Mouse (Mus musculus) thymus, adult 2 months (tissue): ENCODE data around the gene Trappc2l. TPM values are rescaled to one million over a fixed set of nuclear protein-coding genes. Genes with fewer than 3 reads are reported as not detected.

ENCODE experiments used
- DNase-seq: peaks from one replicate; pipeline ENCODE4 v3.0.0; 2021
- H3K27ac ChIP-seq: fragments of 200-500 bp; 2 replicates; pipeline ENCODE4 v1.5.1; 2012; ENCODE audit warnings: low read length, control low read depth; ENCODE audit not compliant: control insufficient read depth, insufficient read depth
- H3K27me3 ChIP-seq: fragments of 200-500 bp; 2 replicates; pipeline ENCODE4 v1.6.1; 2012; ENCODE audit warnings: mild to moderate bottlenecking, low read length, moderate library complexity, mixed read lengths; ENCODE audit not compliant: control insufficient read depth, insufficient read depth
- H3K36me3 ChIP-seq: fragments of 200-500 bp; 2 replicates; pipeline ENCODE4 v1.6.1; 2012; ENCODE audit warnings: mild to moderate bottlenecking, low read length, moderate library complexity; ENCODE audit not compliant: control insufficient read depth, insufficient read depth
- H3K4me1 ChIP-seq: fragments of 200-500 bp; replicated peaks from 2 replicates; pipeline ENCODE4 v1.6.1; 2012; ENCODE audit warnings: low read length; ENCODE audit not compliant: control insufficient read depth, insufficient read depth
- H3K4me3 ChIP-seq: fragments of 200-500 bp; 2 replicates; pipeline ENCODE4 v1.5.1; 2012; ENCODE audit warnings: mild to moderate bottlenecking, low read length, control low read depth, moderate library complexity; ENCODE audit not compliant: control insufficient read depth, insufficient read depth
- CTCF ChIP-seq: fragments of 200-500 bp; IDR thresholded peaks from 2 replicates; pipeline ENCODE4 v1.5.1; 2012; ENCODE audit warnings: mild to moderate bottlenecking, control low read depth, low read length, moderate library complexity, borderline replicate concordance; ENCODE audit not compliant: control insufficient read depth, poor library complexity, insufficient read depth; ENCODE audit errors: extremely low read depth
- POLR2A ChIP-seq: fragments of 200-500 bp; IDR thresholded peaks from 2 replicates; pipeline ENCODE4 v1.6.1; 2012; ENCODE audit warnings: mild to moderate bottlenecking, low read length, control low read depth, moderate library complexity; ENCODE audit not compliant: control insufficient read depth, poor library complexity, insufficient read depth; ENCODE audit errors: extremely low read depth
- WGBS: fragments of 180-500 bp; shearing (Covaris S2); methylation state at CpG from one replicate; pipeline ENCODE4 v1.1.7; 2018; 5-methylcytosine and 5-hydroxymethylcytosine counted together
- polyA plus RNA-seq: library from polyadenylated mRNA; depleted of rRNA; stranded (reverse); fragments of >200 nt; gene quantifications from 2 replicates; pipeline ENCODE4 v1.2.3, GENCODE M21; 2012

Gene Trappc2l
- polyA plus RNA-seq, 1 experiment, result 133 TPM

DNA sequence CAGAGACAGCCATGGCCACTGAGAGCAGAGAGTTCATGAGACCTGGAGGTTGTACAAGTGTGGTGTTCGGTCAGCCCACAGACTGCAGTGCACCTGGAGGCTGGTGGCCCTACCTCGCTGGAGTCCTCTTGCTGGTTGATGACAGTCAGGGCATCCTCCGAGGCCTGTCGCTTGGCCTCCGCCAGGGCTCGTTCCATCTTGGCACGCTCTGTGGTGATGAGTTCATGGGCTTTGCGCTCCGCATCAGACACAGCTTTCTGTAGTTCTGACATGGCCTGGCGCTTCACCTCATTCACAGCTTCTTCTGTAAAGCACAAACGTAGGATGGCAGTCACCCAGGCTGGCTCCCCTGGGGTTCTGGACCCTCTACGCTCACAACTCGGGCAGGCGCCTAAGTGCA lies 21.8 kb downstream of the Trappc2l start:
- Histone ChIP-seq H3K27ac (no peak overlapping the region), H3K4me3 (no peak overlapping the region), H3K36me3 (peaks cover 74% of the 10 kb centered on the region), H3K27me3 (no peaks in the 10 kb centered on the region), H3K4me1 (no peaks in the 10 kb centered on the region)
- TF ChIP-seq POLR2A (no peak), CTCF (no peak)
- 94% methylated on average over 14 of the region's 14 CpGs for WGBS
- no peak for DNase-seq

DNA sequence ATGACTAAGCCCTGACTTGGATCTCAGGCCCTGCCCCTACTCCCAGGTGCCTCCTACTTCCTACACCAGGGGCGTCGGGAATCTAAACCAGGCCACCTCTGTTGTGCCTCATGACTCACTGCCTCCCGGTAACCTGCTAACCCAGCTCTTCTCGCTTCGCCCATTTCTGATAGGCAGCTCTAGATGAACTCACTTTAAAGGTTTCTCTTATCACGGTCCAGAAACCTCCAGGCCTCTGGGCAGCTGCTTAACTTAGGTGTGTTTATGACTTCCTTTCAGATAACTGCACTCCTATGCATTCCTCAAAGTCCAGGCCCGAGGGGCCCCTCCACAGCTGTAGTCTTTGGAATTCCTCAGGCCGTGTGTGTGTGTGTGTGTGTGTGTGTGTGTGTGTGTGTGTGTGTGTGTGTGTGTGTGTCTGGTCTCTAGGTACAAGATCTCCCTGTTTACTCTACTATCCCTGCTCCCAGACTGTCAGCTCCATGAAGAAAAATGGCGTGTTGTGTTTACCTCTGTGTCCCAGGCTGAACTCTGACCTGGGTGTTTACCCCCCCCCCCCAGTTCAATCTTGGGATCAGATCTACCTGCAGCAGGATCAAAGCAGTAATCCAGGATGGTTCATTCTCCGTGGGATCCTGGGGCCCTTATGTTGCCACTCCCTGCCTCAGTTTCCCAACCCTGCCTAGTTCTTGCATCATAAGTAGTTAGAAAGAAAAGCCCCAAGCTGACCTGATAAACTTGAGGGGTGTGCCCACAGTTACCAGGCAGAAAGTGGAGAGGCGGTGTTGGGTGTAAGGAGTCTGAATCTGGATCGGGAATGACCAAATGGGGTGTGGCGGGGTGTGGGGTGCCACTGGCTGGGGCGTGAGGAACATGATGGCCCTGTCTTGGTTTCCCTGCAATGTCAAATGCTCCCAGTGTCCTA lies 24.7 kb downstream of the Trappc2l start:
- Histone ChIP-seq H3K27ac (no peak overlapping the region), H3K4me3 (no peak overlapping the region), H3K4me1 (no peaks in the 10 kb centered on the region), H3K36me3 (peaks cover 62% of the 10 kb centered on the region), H3K27me3 (no peaks in the 10 kb centered on the region)
- TF ChIP-seq CTCF, result no peak
- no peak for TF ChIP-seq POLR2A
- 91% methylated on average over 14 of the region's 14 CpGs for WGBS
- DNase-seq, result no peak

DNA sequence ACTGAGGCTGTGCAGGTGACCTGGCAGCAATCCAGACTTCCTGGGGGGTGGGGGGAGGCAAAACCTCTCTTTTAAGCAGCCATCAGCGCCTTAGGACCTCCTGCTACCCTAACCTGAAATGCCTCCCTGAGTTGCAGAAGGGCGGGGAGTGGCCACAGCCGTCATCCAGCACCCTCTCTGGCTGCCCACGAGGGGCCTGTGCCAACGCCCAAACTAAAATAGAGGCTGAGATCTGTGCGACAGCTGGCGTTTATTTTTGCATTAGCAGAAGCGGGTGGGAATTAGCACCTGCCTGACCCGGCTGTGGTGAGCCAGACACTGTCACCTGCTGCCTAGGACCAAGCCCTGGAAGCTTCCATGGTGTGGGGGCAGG lies 25.3 kb downstream of the Trappc2l start:
- WGBS, result 90% methylated on average over 9 of the region's 9 CpGs
- peaks cover 68% of the 10 kb centered on the region for H3K36me3 ChIP-seq
- H3K27ac ChIP-seq, result no peak overlapping the region
- H3K4me1 ChIP-seq, result no peaks in the 10 kb centered on the region
- no peak for DNase-seq
- H3K27me3 ChIP-seq, result no peaks in the 10 kb centered on the region
- TF ChIP-seq POLR2A (no peak), CTCF (no peak)
- no peak overlapping the region for H3K4me3 ChIP-seq

DNA sequence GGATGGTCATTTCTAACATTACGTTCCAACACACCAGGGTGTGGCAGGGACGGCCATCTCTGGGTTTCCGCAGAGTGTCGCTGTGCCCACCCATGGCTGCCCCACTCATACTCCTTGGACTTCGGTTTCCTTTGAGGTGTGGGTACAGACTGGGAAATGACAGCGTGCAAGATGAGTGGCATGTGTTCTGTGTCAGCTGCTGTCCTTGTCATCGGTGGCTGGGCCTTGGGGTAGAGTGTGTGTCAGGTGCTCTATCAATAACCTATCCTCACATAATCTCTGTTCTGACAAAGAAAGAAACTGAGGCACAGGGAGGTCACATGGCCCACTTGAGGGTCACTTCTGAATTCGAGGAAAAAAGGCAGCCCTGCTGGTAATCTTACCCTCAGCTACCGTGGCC lies 25.8 kb downstream of the Trappc2l start:
- Histone ChIP-seq H3K36me3 (peaks cover 67% of the 10 kb centered on the region), H3K27ac (no peak overlapping the region), H3K4me3 (no peak overlapping the region), H3K27me3 (no peaks in the 10 kb centered on the region), H3K4me1 (no peaks in the 10 kb centered on the region)
- DNase-seq, result no peak
- TF ChIP-seq CTCF, result no peak
- no peak for TF ChIP-seq POLR2A
- 97% methylated on average over 9 of the region's 9 CpGs for WGBS

DNA sequence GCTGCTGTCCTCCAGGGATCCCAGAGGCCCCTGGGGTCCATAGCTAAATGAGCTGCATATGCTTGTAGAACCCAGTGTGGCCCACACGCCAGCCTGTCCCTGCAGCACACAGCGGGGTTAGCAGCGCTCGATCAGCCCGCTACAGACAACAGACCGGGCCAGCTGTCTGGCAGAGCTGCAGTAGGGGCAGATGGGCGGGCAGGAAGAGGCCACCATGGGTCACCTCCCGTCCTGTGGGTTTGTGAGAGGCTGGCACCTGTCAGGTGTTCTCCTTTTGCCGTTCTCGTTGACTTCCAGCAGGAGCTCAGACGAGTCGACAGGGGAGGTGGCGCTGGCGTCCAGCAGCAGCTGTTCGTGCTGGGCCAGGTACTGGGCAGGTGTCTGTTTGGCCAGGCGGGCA lies 27.2 kb downstream of the Trappc2l start:
- Histone ChIP-seq H3K4me3 (no peak overlapping the region), H3K27me3 (no peaks in the 10 kb centered on the region), H3K36me3 (peaks cover 68% of the 10 kb centered on the region), H3K27ac (no peak overlapping the region), H3K4me1 (no peaks in the 10 kb centered on the region)
- WGBS, result 88% methylated on average over 16 of the region's 16 CpGs
- TF ChIP-seq CTCF (no peak), POLR2A (no peak)
- DNase-seq, result no peak

DNA sequence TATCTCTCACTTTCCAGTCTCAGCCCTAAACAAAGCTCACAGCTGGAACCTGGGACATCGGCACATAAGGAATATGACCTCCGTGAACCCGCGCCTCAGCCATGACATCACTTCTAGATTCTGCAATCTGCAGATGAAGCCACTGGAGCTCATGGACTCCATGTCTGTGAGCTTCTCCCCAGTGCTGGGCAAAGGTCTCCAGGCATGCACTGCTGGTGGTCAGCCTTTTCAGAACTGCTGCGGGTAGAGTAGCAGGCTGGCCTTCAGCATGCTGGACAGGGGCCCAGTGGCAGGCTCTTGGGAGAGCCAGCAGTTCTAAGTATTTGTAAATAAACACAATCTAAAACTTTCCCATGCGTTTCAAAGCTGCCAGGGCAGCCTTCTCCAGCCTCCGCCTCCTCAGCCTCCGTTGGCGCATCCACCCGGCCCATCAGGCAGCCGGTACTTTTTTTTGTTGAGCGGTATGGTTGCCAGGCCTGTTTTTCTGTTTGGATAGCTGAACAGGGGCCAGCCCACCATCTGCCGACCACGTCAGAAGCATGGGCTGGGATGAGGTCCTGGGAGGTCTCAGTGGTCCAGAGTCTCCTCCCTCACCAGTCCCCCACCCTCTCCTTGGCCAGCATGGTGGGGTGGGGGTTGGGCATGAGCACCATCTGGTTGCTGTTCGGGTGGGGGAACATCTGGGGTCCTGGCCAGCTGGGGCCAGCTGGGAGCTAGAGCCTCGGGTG lies 28.2 kb downstream of the Trappc2l start:
- Histone ChIP-seq H3K36me3 (peaks cover 57% of the 10 kb centered on the region), H3K4me3 (no peak overlapping the region), H3K4me1 (no peaks in the 10 kb centered on the region), H3K27ac (no peak overlapping the region), H3K27me3 (no peaks in the 10 kb centered on the region)
- DNase-seq, result no peak
- no peak for TF ChIP-seq CTCF
- no peak for TF ChIP-seq POLR2A
- WGBS, result 91% methylated on average over 16 of the region's 16 CpGs
